Mouse (Mus musculus): ENCODE results near the gene Htatip2. TPM values are rescaled to one million over a fixed set of nuclear protein-coding genes. Genes with fewer than 3 reads are reported as not detected.

Htatip2 gene
- polyA plus RNA-seq, 1 experiment from 2014 or later: 39.0 TPM

DNA sequence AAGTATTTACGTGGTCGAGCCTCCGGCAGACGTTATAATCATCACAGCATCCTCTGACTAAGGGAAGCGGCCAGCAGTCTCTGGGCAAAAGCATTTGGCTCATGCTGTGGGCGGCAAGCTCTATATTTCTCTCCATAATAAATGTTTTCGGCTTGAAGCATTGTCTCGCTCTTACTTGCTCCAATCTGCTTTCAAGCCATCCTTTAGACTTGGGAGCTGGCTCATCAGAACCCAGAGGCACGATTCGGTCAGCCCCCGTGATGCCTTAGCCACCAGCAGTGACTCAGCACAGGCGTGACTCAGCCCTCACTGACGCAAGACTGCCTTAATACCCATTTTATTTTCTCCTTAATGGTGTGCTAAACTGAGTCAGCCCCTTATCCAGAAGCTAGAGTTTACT lies 3.7 kb downstream of the Htatip2 start:
- peak; percentile 47 for ATAC-seq (ENCODE audit: low read depth)
- DNase-seq: peak; percentile 79
- Histone ChIP-seq H3K27me3 (peaks cover 3% of the 10 kb centered on the region; the same call in 1 of the 2 replicates), H3K4me3 (replicated peaks) (peak overlapping the region; percentile 30), H3K4me1 (replicated peaks) (peaks cover 75% of the 10 kb centered on the region), H3K4me2 (peak overlapping the region; percentile 56), H3K9ac (peak overlapping the region; percentile 94; the same call in 1 of the 2 replicates), H3K27ac (peak overlapping the region; percentile 97), H3K36me3 (peaks cover 45% of the 10 kb centered on the region), H3K9me3 (replicated peaks) (no peaks in the 10 kb centered on the region)
- WGBS (ENCODE audit: insufficient replicate concordance): 59% methylated on average over 13 of the region's 13 CpGs

DNA sequence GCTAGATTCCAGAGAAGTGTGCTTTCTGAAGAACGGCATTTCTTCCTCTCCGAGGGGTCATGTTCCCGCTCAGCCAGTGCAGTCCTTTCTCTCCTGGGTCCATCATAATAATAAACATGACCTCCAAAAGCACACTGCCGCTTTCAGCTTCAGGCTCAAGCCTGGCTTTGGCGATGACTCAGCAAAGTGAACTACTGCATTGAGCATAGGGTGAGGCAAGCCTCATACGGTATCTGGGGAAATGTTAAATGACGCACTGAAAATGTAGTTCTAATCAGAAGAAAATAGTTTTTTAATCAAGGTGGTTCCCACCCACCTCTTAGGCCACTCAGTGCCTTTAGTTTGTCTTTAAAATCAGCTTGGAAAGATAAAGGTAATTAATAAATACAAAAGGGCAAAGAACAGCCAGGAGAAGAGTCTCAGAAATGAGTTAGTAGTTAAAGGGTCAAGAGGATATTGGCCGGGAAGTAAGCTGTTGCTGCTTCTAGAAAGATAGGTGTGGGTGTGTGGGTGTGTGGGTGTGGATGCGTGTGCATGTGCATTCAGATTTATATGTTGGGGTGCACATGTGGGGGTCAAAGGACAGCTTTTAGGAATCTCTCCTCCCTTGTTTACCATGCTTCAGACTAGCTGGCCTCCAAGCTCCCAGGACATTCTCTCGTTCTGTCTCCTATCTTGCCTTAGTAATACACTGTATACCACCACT lies 5.2 kb downstream of the Htatip2 start:
- H3K36me3 ChIP-seq: peaks cover 56% of the 10 kb centered on the region
- 29% methylated on average over 10 of the region's 10 CpGs for WGBS (ENCODE audit: insufficient replicate concordance)
- DNase-seq: peak; percentile 72
- peaks cover 66% of the 10 kb centered on the region for H3K4me1 ChIP-seq (replicated peaks)
- peak; percentile 77 for ATAC-seq (ENCODE audit: low read depth)
- peak overlapping the region; percentile 36 for H3K4me3 ChIP-seq (replicated peaks)
- H3K27ac ChIP-seq: peak overlapping the region; percentile 97
- H3K4me2 ChIP-seq: peak overlapping the region; percentile 56
- H3K9ac ChIP-seq: peak overlapping the region; percentile 68
- H3K9me3 ChIP-seq (replicated peaks): no peaks in the 10 kb centered on the region
- H3K27me3 ChIP-seq: no peaks in the 10 kb centered on the region

DNA sequence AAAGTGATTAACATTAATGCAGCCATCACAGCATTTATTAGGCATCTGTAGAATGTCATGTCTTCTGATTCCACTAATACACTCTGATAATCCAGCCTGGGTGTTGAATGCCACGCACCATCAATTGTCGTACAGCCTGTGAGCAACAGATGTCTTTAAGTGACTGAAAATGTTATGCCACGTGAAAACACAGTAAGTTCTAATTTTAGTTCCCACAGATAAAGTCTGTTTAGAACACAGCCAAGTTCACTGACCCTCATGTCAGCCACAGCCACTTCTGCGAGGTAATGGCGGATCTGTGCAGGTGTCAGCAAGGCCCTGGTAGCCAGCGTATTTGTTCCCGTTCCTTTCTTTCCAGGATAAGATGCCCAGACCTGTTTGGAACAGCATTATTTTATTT lies 7.3 kb downstream of the Htatip2 start:
- Histone ChIP-seq H3K4me3 (replicated peaks) (no peak overlapping the region), H3K4me1 (replicated peaks) (peaks cover 46% of the 10 kb centered on the region), H3K9me3 (replicated peaks) (no peaks in the 10 kb centered on the region), H3K27me3 (no peaks in the 10 kb centered on the region), H3K36me3 (peaks cover 76% of the 10 kb centered on the region), H3K9ac (no peak overlapping the region), H3K4me2 (no peak overlapping the region), H3K27ac (no peak overlapping the region)
- DNase-seq (no peak), ATAC-seq (ENCODE audit: low read depth) (no peak)
- WGBS (ENCODE audit: insufficient replicate concordance): 88% methylated on average over 7 of the region's 7 CpGs

DNA sequence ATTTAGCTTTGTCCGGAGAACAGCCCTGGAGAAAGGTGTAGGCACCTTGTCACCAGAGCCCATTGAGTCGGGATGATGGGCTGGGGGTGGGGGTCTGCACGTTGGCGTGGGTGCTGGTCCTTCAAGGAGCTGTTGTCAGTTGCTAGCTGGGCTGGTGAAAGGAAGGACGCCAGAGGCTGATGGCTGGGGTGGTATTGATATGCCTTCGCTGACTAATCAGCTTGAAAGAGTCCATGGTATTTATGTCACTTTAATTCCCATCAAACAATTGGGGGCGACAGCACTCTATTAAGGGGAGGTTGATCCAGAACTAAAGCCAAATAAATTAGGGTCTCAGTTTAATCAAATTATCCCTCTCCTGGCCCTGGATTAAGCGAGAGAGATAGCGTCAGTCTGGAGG lies 9.6 kb downstream of the Htatip2 start:
- 70% methylated on average over 9 of the region's 9 CpGs for WGBS (ENCODE audit: insufficient replicate concordance)

DNA sequence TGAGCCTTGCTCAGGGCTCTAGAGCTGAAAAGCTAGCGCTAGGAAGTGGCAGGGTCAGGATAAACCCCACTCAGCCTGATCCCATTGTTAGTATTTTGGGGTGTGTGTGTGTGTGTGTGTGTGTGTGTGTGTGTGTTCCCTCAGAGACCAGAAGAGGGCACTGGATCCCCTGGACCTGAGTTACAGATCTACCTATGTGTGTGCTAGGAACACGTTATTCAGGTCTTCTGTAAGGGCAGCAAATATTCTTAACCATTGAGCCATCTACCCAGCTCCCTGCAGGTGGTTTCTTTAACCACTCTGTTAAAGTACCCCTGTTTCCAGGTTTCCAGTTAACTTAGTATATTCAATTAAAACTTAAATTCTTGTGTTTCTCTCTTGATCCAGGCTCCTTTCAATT lies 15.5 kb downstream of the Htatip2 start:
- 94% methylated on average over 2 of the region's 2 CpGs for WGBS (ENCODE audit: insufficient replicate concordance)
- H3K36me3 ChIP-seq: peaks cover 62% of the 10 kb centered on the region

More for the DNA sequence above, 9.6 kb downstream of the Htatip2 start:
- Histone ChIP-seq H3K4me2 (no peak overlapping the region), H3K9me3 (replicated peaks) (no peaks in the 10 kb centered on the region), H3K27me3 (no peaks in the 10 kb centered on the region), H3K4me1 (replicated peaks) (peaks cover 23% of the 10 kb centered on the region), H3K36me3 (peaks cover 86% of the 10 kb centered on the region), H3K27ac (no peak overlapping the region), H3K4me3 (replicated peaks) (no peak overlapping the region), H3K9ac (no peak overlapping the region)
- ATAC-seq (ENCODE audit: low read depth): no peak
- no peak for DNase-seq

DNA sequence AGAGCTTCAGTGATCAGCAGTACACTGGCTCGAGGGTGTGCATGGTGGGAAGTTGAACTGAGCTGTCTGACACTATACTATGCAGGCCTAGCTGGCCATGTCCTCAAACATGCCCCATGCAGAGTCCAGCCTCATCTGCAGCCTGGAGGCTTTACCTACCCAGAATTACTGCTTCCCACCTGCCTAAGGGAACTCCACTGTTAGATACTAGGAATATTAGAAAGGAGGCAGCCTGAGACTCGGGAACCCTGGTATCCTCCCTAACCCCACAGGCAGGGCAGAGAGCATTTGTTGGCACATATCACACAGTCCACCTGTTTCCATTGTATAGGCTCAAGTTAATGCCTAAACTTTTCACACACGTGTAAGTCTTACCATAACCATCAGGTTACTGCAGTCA lies 18.7 kb downstream of the Htatip2 start:
- Histone ChIP-seq H3K4me1 (replicated peaks) (peaks cover 35% of the 10 kb centered on the region), H3K27ac (peak overlapping the region; percentile 44; the same call in 1 of the 2 replicates), H3K36me3 (peaks cover 49% of the 10 kb centered on the region), H3K4me3 (replicated peaks) (no peak overlapping the region), H3K9ac (0 out of 2 replicates have a peak overlapping the region, but pooled peaks have one; percentile 30), H3K9me3 (replicated peaks) (no peaks in the 10 kb centered on the region), H3K4me2 (no peak overlapping the region), H3K27me3 (no peaks in the 10 kb centered on the region)
- WGBS (ENCODE audit: insufficient replicate concordance): 40% methylated on average over 3 of the region's 3 CpGs
- ATAC-seq (ENCODE audit: low read depth): peak; percentile 4; the same call in 1 of the 2 replicates
- no peak for DNase-seq

More for the DNA sequence above, 15.5 kb downstream of the Htatip2 start:
- no peak overlapping the region for H3K9ac ChIP-seq
- peaks cover 23% of the 10 kb centered on the region for H3K4me1 ChIP-seq (replicated peaks)
- H3K27me3 ChIP-seq: no peaks in the 10 kb centered on the region
- ATAC-seq (ENCODE audit: low read depth): no peak
- no peaks in the 10 kb centered on the region for H3K9me3 ChIP-seq (replicated peaks)
- no peak overlapping the region for H3K4me3 ChIP-seq (replicated peaks)
- H3K27ac ChIP-seq: no peak overlapping the region
- DNase-seq: no peak
- no peak overlapping the region for H3K4me2 ChIP-seq

DNA sequence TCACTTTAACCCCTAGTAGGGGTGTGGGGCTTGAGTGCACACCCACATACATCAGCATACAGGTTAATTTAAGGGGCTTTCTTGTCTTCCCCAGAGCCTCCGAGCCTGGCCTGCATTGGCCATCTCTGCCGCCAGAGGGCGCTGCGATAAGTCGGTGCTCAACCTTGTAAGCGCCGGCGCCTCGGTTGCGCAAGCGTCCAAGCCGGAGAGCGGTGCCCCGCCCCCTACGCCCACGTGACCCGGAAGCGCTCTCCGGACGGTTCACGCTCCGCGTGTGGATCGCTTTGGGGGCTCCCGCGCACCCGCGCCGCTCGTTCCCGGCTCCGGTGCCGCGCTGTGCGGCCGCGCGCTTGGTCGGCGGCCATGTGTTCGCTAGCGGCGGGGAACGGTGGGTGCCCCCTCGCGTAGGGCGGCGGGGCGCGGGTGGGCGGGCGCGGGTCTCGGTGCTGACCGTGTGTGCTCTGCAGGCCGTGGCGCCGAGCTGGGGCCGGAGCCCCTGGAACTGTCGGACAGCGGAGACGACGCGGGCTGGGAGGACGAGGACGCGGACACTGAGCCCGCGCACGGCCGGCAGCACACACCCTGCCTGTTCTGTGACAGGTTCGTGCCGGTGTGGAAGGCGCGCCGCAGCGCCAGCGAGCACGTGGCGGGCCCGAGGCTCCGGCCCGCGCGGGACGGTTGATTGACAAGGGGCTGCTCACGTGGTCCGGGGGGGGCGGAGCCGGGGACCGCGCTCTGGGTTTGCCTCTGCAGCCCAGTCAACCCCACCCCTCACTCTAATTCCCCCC lies 19.4 kb downstream of the Htatip2 start, which contains the start of gene Prmt3:
TSS of gene Prmt3 (plus strand) at position 233 of the 788 bp plus-strand sequence.
- peak within 1 kb of the TSS; percentile 86 for H3K9ac ChIP-seq
- no peaks in the 10 kb centered on the region for H3K27me3 ChIP-seq
- H3K4me2 ChIP-seq: peak within 1 kb of the TSS; percentile 96
- H3K27ac ChIP-seq: peak within 1 kb of the TSS; percentile 77
- WGBS (ENCODE audit: insufficient replicate concordance): under 1% methylated on average over 88 of the region's 92 CpGs
- H3K4me1 ChIP-seq (replicated peaks): peaks cover 35% of the 10 kb centered on the region
- peaks cover 48% of the 10 kb centered on the region for H3K36me3 ChIP-seq
- peak; percentile 88 for ATAC-seq (ENCODE audit: low read depth)
- H3K4me3 ChIP-seq (replicated peaks): peak within 1 kb of the TSS; percentile 81
- H3K9me3 ChIP-seq (replicated peaks): no peaks in the 10 kb centered on the region
- peak; percentile 95 for DNase-seq

DNA sequence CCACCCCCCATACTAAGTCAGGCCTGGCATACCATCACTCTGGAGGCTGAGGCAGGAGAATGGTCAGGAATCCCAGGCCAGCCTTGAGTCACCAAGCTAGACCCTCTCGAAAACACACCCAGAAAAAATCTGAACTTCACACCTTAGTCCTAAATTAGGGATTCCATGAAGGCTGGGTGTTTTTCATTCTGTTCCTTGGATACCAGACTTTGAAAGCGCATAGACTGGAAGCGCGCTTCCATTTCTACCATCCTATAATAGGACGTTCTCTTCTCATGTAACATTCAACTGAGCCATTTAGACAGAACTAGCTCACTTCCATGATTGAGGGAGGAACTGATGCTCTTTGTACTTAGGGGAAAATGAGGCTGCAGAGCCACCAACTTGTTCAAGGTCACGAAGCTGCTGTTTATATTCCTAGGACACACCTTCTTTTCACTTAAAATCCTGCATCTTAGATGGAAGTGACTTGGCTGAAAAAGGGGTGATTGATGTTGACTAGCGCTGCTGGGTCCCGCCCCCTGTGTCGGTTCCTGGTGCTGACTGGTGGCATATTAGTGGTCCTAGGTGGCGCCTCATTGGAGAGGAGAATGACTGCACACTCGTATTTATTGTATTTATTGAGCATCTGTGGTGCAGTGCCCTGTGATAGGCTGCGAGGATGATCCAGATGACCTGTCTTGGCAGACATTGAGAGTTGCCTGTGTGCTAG lies 20.1 kb downstream of the Htatip2 start:
- 51% methylated on average over 12 of the region's 12 CpGs for whole genome bisulfite sequencing (ENCODE audit: insufficient replicate concordance)
- no peak for DNase-seq

DNA sequence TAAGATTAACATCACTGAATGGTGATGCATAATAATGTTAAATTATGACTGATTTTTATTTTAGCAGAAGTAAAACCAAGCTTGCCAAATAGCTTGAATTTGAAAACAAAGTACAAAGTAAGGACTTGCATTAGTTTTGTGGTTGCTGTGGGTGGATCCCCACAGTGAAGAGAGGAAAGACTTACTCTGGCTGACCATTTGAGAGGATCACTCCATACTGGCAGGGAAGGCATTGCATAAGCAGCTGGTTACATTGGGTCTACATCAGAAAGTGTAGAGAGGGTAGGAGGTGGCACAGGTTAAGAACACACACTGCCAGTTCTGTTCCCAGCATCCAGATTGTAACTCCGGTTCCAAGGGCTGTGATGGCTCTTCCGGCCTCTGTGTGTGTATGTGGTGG lies 24.1 kb downstream of the Htatip2 start:
- no peak for DNase-seq
- H3K36me3 ChIP-seq: peaks cover 66% of the 10 kb centered on the region
- H3K27me3 ChIP-seq: no peaks in the 10 kb centered on the region
- no peaks in the 10 kb centered on the region for H3K9me3 ChIP-seq (replicated peaks)
- no peak overlapping the region for H3K27ac ChIP-seq
- no peak overlapping the region for H3K9ac ChIP-seq
- H3K4me3 ChIP-seq (replicated peaks): no peak overlapping the region
- peaks cover 21% of the 10 kb centered on the region for H3K4me1 ChIP-seq (replicated peaks)
- no peak for ATAC-seq (ENCODE audit: low read depth)
- no peak overlapping the region for H3K4me2 ChIP-seq
- WGBS (ENCODE audit: insufficient replicate concordance): 87% methylated on average over 2 of the region's 2 CpGs

More for the DNA sequence above, 20.1 kb downstream of the Htatip2 start:
- Histone ChIP-seq H3K4me1 (replicated peaks) (peaks cover 35% of the 10 kb centered on the region), H3K4me2 (peak overlapping the region; percentile 96), H3K27me3 (no peaks in the 10 kb centered on the region), H3K36me3 (peaks cover 47% of the 10 kb centered on the region), H3K4me3 (replicated peaks) (peak overlapping the region; percentile 81), H3K9me3 (replicated peaks) (no peaks in the 10 kb centered on the region), H3K9ac (peak overlapping the region; percentile 86), H3K27ac (peak overlapping the region; percentile 77)
- ATAC-seq (ENCODE audit: low read depth): no peak

DNA sequence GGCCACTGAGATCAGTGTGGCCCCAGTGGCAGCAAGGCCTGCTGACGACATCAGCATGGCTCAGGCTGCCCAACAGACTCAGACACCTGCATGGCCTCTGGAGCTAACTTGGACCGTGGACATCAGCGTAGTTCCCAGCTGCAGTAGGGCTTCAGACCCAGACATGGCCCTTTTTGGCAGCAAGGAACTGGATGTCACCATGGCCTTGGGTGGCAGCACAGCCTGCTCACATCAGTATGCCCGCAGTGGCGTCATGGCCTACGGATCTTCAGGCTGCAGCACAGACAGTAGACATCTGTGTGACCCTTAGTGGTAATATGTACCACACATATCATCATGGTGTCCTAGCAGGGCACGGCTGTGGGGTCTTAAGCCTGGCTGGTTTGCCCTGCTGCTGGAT lies 26.2 kb downstream of the Htatip2 start:
- H3K4me2 ChIP-seq: no peak overlapping the region
- no peak for DNase-seq
- H3K27ac ChIP-seq: no peak overlapping the region
- H3K9me3 ChIP-seq (replicated peaks): no peaks in the 10 kb centered on the region
- H3K9ac ChIP-seq: no peak overlapping the region
- whole genome bisulfite sequencing (ENCODE audit: insufficient replicate concordance): 88% methylated on average over 7 of the region's 7 CpGs
- no peak overlapping the region for H3K4me3 ChIP-seq (replicated peaks)
- ATAC-seq (ENCODE audit: low read depth): no peak
- peaks cover 5% of the 10 kb centered on the region for H3K4me1 ChIP-seq (replicated peaks)
- no peaks in the 10 kb centered on the region for H3K27me3 ChIP-seq
- peaks cover 83% of the 10 kb centered on the region for H3K36me3 ChIP-seq

Data from liver, embryonic 13.5 days (tissue).